Mouse (Mus musculus) thymus, adult 2 months (tissue): ENCODE data around the gene Pign. TPM values are rescaled to one million over a fixed set of nuclear protein-coding genes. Genes with fewer than 3 reads are reported as not detected.

Experiments
- DNase-seq: peaks from one replicate; pipeline ENCODE4 v3.0.0; 2021
- H3K27ac ChIP-seq: fragments of 200-500 bp; 2 replicates; pipeline ENCODE4 v1.5.1; 2012; ENCODE audit warnings: low read length, control low read depth; ENCODE audit not compliant: control insufficient read depth, insufficient read depth
- H3K27me3 ChIP-seq: fragments of 200-500 bp; 2 replicates; pipeline ENCODE4 v1.6.1; 2012; ENCODE audit warnings: mild to moderate bottlenecking, low read length, moderate library complexity, mixed read lengths; ENCODE audit not compliant: control insufficient read depth, insufficient read depth
- H3K36me3 ChIP-seq: fragments of 200-500 bp; 2 replicates; pipeline ENCODE4 v1.6.1; 2012; ENCODE audit warnings: mild to moderate bottlenecking, low read length, moderate library complexity; ENCODE audit not compliant: control insufficient read depth, insufficient read depth
- H3K4me1 ChIP-seq: fragments of 200-500 bp; replicated peaks from 2 replicates; pipeline ENCODE4 v1.6.1; 2012; ENCODE audit warnings: low read length; ENCODE audit not compliant: control insufficient read depth, insufficient read depth
- H3K4me3 ChIP-seq: fragments of 200-500 bp; 2 replicates; pipeline ENCODE4 v1.5.1; 2012; ENCODE audit warnings: mild to moderate bottlenecking, low read length, control low read depth, moderate library complexity; ENCODE audit not compliant: control insufficient read depth, insufficient read depth
- CTCF ChIP-seq: fragments of 200-500 bp; IDR thresholded peaks from 2 replicates; pipeline ENCODE4 v1.5.1; 2012; ENCODE audit warnings: mild to moderate bottlenecking, control low read depth, low read length, moderate library complexity, borderline replicate concordance; ENCODE audit not compliant: control insufficient read depth, poor library complexity, insufficient read depth; ENCODE audit errors: extremely low read depth
- POLR2A ChIP-seq: fragments of 200-500 bp; IDR thresholded peaks from 2 replicates; pipeline ENCODE4 v1.6.1; 2012; ENCODE audit warnings: mild to moderate bottlenecking, low read length, control low read depth, moderate library complexity; ENCODE audit not compliant: control insufficient read depth, poor library complexity, insufficient read depth; ENCODE audit errors: extremely low read depth
- WGBS: fragments of 180-500 bp; shearing (Covaris S2); methylation state at CpG from one replicate; pipeline ENCODE4 v1.1.7; 2018; 5-methylcytosine and 5-hydroxymethylcytosine counted together
- polyA plus RNA-seq: library from polyadenylated mRNA; depleted of rRNA; stranded (reverse); fragments of >200 nt; gene quantifications from 2 replicates; pipeline ENCODE4 v1.2.3, GENCODE M21; 2012

Gene Pign
- polyA plus RNA-seq, 1 experiment: 17.7 TPM

- no peaks in the 10 kb centered on the region for H3K36me3 ChIP-seq
- H3K27me3 ChIP-seq: no peaks in the 10 kb centered on the region
- no peak overlapping the region for H3K27ac ChIP-seq
- DNase-seq: no peak
- no peak overlapping the region for H3K4me3 ChIP-seq
- no peaks in the 10 kb centered on the region for H3K4me1 ChIP-seq
- TF ChIP-seq POLR2A: no peak
- no peak for TF ChIP-seq CTCF
- WGBS: 86% methylated on average over 2 of the region's 2 CpGs
Observed at GRCm38 (mm10) chr1:105580909-105581308, 82.6 kb downstream of the Pign start.

GRCm38 (mm10) chr1:105566051-105566450, 97.4 kb downstream of the Pign start:
- H3K4me3 ChIP-seq: no peak overlapping the region
- WGBS: 96% methylated on average over 3 of the region's 3 CpGs
- H3K4me1 ChIP-seq: no peaks in the 10 kb centered on the region
- H3K27me3 ChIP-seq: no peaks in the 10 kb centered on the region
- H3K36me3 ChIP-seq: no peaks in the 10 kb centered on the region
- H3K27ac ChIP-seq: no peak overlapping the region
- no peak for DNase-seq
- TF ChIP-seq POLR2A: no peak
- TF ChIP-seq CTCF: no peak

GRCm38 (mm10) chr1:105564289-105564688, 99.2 kb downstream of the Pign start:
- no peaks in the 10 kb centered on the region for H3K36me3 ChIP-seq
- H3K27me3 ChIP-seq: no peaks in the 10 kb centered on the region
- no peaks in the 10 kb centered on the region for H3K4me1 ChIP-seq
- H3K27ac ChIP-seq: no peak overlapping the region
- TF ChIP-seq CTCF: no peak
- no peak for TF ChIP-seq POLR2A
- no peak for DNase-seq
- WGBS: 98% methylated on average over 1 of the region's 1 CpGs
- H3K4me3 ChIP-seq: no peak overlapping the region

GRCm38 (mm10) chr1:105563821-105564220, 99.7 kb downstream of the Pign start:
- Histone ChIP-seq H3K4me1 (no peaks in the 10 kb centered on the region), H3K4me3 (no peak overlapping the region), H3K27ac (no peak overlapping the region), H3K27me3 (no peaks in the 10 kb centered on the region), H3K36me3 (no peaks in the 10 kb centered on the region)
- DNase-seq: no peak
- WGBS: 95% methylated on average over 2 of the region's 2 CpGs
- TF ChIP-seq POLR2A: no peak
- TF ChIP-seq CTCF: no peak

GRCm38 (mm10) chr1:105556078-105556477, 107.4 kb downstream of the Pign start:
- Histone ChIP-seq H3K4me3 (no peak overlapping the region), H3K27me3 (no peaks in the 10 kb centered on the region), H3K4me1 (no peaks in the 10 kb centered on the region), H3K27ac (no peak overlapping the region), H3K36me3 (no peaks in the 10 kb centered on the region)
- TF ChIP-seq POLR2A: no peak
- no peak for TF ChIP-seq CTCF
- no peak for DNase-seq

- no peak overlapping the region for H3K27ac ChIP-seq
- no peaks in the 10 kb centered on the region for H3K36me3 ChIP-seq
- no peak overlapping the region for H3K4me3 ChIP-seq
- H3K27me3 ChIP-seq: no peaks in the 10 kb centered on the region
- TF ChIP-seq POLR2A: no peak
- TF ChIP-seq CTCF: no peak
- no peaks in the 10 kb centered on the region for H3K4me1 ChIP-seq
- DNase-seq: no peak
- 69% methylated on average over 1 of the region's 1 CpGs for WGBS
Observed at GRCm38 (mm10) chr1:105555192-105555718, 108.2 kb downstream of the Pign start.

- no peak for DNase-seq
- no peaks in the 10 kb centered on the region for H3K36me3 ChIP-seq
- no peak overlapping the region for H3K27ac ChIP-seq
- no peak for TF ChIP-seq CTCF
- no peak for TF ChIP-seq POLR2A
- H3K4me3 ChIP-seq: no peak overlapping the region
- no peaks in the 10 kb centered on the region for H3K4me1 ChIP-seq
- no peaks in the 10 kb centered on the region for H3K27me3 ChIP-seq
- 93% methylated on average over 3 of the region's 3 CpGs for WGBS
Observed at GRCm38 (mm10) chr1:105553130-105553529, 110.3 kb downstream of the Pign start.
